Mouse (Mus musculus) cerebellum, adult 2 months (tissue): ENCODE data around the gene Cars. TPM values are rescaled to one million over a fixed set of nuclear protein-coding genes. Genes with fewer than 3 reads are reported as not detected.

Source experiments
- DNase-seq, 2 experiments: peaks; one replicate each; pipeline ENCODE4 v3.0.0; 2021
- H3K27ac ChIP-seq: fragments of 200-500 bp; 2 replicates; pipeline ENCODE4 v1.5.1; 2012; ENCODE audit warnings: low read length, control low read depth, inconsistent platforms; ENCODE audit not compliant: insufficient read depth
- H3K27me3 ChIP-seq: fragments of 200-500 bp; 2 replicates; pipeline ENCODE4 v1.6.1; 2012; ENCODE audit warnings: inconsistent platforms, mild to moderate bottlenecking, low read length, moderate library complexity; ENCODE audit not compliant: control insufficient read depth, insufficient read depth
- H3K4me1 ChIP-seq: fragments of 200-500 bp; 2 replicates; pipeline ENCODE4 v1.6.1; 2011; ENCODE audit warnings: low read length; ENCODE audit not compliant: control insufficient read depth, insufficient read depth
- H3K4me3 ChIP-seq: fragments of 200-500 bp; replicated peaks from 2 replicates; pipeline ENCODE3; 2011; ENCODE audit warnings: mild to moderate bottlenecking, low read depth, low read length, control low read depth; ENCODE audit not compliant: insufficient read depth
- CTCF ChIP-seq: fragments of 200-500 bp; IDR thresholded peaks from 2 replicates; pipeline ENCODE4 v1.5.1; 2011; ENCODE audit warnings: low read depth, mild to moderate bottlenecking, control low read depth, low read length, moderate library complexity, borderline replicate concordance; ENCODE audit not compliant: insufficient read depth
- POLR2A ChIP-seq: fragments of 200-500 bp; IDR thresholded peaks from 2 replicates; pipeline ENCODE4 v1.6.1; 2011; ENCODE audit warnings: low read length, control low read depth, borderline replicate concordance; ENCODE audit not compliant: insufficient read depth
- WGBS: fragments of 180-500 bp; shearing (Covaris S2); methylation state at CpG from one replicate; pipeline ENCODE4 v1.1.7; 2018; 5-methylcytosine and 5-hydroxymethylcytosine counted together
- polyA plus RNA-seq: library from polyadenylated mRNA; depleted of rRNA; stranded (reverse); fragments of >200 nt; gene quantifications from 2 replicates; pipeline ENCODE4 v1.2.3, GENCODE M21; 2012

The Cars gene
- polyA plus RNA-seq, 1 experiment: 50.1 TPM

- 98% methylated on average over 3 of the region's 3 CpGs for WGBS
- H3K27me3 ChIP-seq: no peaks in the 10 kb centered on the region
- no peak for TF ChIP-seq CTCF
- no peak for TF ChIP-seq POLR2A
- H3K4me3 ChIP-seq: no peak overlapping the region
- no peaks in the 10 kb centered on the region for H3K4me1 ChIP-seq
- H3K27ac ChIP-seq: no peak overlapping the region
- DNase-seq: no peak
Observed at GRCm38 (mm10) chr7:143565648-143566039, 34.2 kb downstream of the Cars start.

- Histone ChIP-seq H3K4me1 (no peaks in the 10 kb centered on the region), H3K4me3 (no peak overlapping the region), H3K27ac (no peak overlapping the region), H3K27me3 (no peaks in the 10 kb centered on the region)
- no peak for TF ChIP-seq POLR2A
- no peak for TF ChIP-seq CTCF
- DNase-seq: no peak
- WGBS: 83% methylated on average over 6 of the region's 6 CpGs
Observed at GRCm38 (mm10) chr7:143565015-143565647, 34.8 kb downstream of the Cars start.

GRCm38 (mm10) chr7:143563787-143564186 is 36.1 kb downstream of the Cars start:
- no peak overlapping the region for H3K4me3 ChIP-seq
- 94% methylated on average over 5 of the region's 5 CpGs for WGBS
- no peak for DNase-seq
- no peaks in the 10 kb centered on the region for H3K4me1 ChIP-seq
- H3K27me3 ChIP-seq: no peaks in the 10 kb centered on the region
- TF ChIP-seq POLR2A (no peak), CTCF (no peak)
- no peak overlapping the region for H3K27ac ChIP-seq

- TF ChIP-seq POLR2A (no peak), CTCF (no peak)
- 31% methylated on average over 7 of the region's 7 CpGs for WGBS
- no peaks in the 10 kb centered on the region for H3K4me1 ChIP-seq
- no peak for DNase-seq
- no peaks in the 10 kb centered on the region for H3K27me3 ChIP-seq
- no peak overlapping the region for H3K27ac ChIP-seq
- no peak overlapping the region for H3K4me3 ChIP-seq
Observed at GRCm38 (mm10) chr7:143557616-143558015, 42.3 kb downstream of the Cars start.

GRCm38 (mm10) chr7:143556964-143557610 is 42.8 kb downstream of the Cars start:
- TF ChIP-seq CTCF (no peak), POLR2A (no peak)
- H3K27me3 ChIP-seq: no peaks in the 10 kb centered on the region
- 16% methylated on average over 8 of the region's 8 CpGs for WGBS
- DNase-seq: peak; percentile 32 to 43
- no peak overlapping the region for H3K4me3 ChIP-seq
- H3K4me1 ChIP-seq: no peaks in the 10 kb centered on the region
- H3K27ac ChIP-seq: no peak overlapping the region

GRCm38 (mm10) chr7:143549588-143550220 is 50.2 kb downstream of the Cars start:
- TF ChIP-seq POLR2A (no peak), CTCF (no peak)
- no peak for DNase-seq
- no peaks in the 10 kb centered on the region for H3K27me3 ChIP-seq
- no peaks in the 10 kb centered on the region for H3K4me1 ChIP-seq
- H3K4me3 ChIP-seq: peak overlapping the region; percentile 87
- WGBS: 45% methylated on average over 2 of the region's 2 CpGs
- H3K27ac ChIP-seq: no peak overlapping the region

- no peaks in the 10 kb centered on the region for H3K27me3 ChIP-seq
- WGBS: under 1% methylated on average over 40 of the region's 43 CpGs
Observed at GRCm38 (mm10) chr7:143548976-143549457, 50.9 kb downstream of the Cars start, which contains the start of gene Nap1l4. Gene Nap1l4, minus strand, starts transcription at chr7:143549106.

More at GRCm38 (mm10) chr7:143548976-143549457, 50.9 kb downstream of the Cars start, which contains the start of gene Nap1l4:
- TF ChIP-seq CTCF: no peak
- peak; percentile 84 for TF ChIP-seq POLR2A
- peak; percentile 99 to 100 for DNase-seq
- H3K27ac ChIP-seq: peak within 1 kb of the TSS; percentile 52; the same call in 1 of the 2 replicates
- H3K4me1 ChIP-seq: no peaks in the 10 kb centered on the region
- H3K4me3 ChIP-seq: peak within 1 kb of the TSS; percentile 87
